Mouse (Mus musculus): ENCODE measurements around the gene Nadk2. TPM values are rescaled to one million over a fixed set of nuclear protein-coding genes. Genes with fewer than 3 reads are reported as not detected.

Gene Nadk2
- polyA plus RNA-seq, 1 experiment from 2014 or later = 36.8 TPM

GRCm38 (mm10) chr15:9120081-9120480 is 49.0 kb downstream of the Nadk2 start:
- ATAC-seq (ENCODE audit: low FRiP score) (peak; percentile 64; the same call in 1 of the 2 replicates), DNase-seq (ENCODE audit: low spot score, missing footprints) (peak; percentile 92)
- H3K27ac ChIP-seq (ENCODE audit: low read depth, low read length) = no peak overlapping the region
- H3K27me3 ChIP-seq (ENCODE audit: control insufficient read depth, insufficient read depth, low read length) = no peaks in the 10 kb centered on the region
- no peak overlapping the region for H3K4me2 ChIP-seq
- WGBS = 94% methylated on average over 2 of the region's 2 CpGs
- peaks cover 22% of the 10 kb centered on the region for H3K36me3 ChIP-seq (ENCODE audit: control insufficient read depth, insufficient read depth, low read length)
- no peaks in the 10 kb centered on the region for H3K9me3 ChIP-seq (ENCODE audit: control insufficient read depth, low read length)
- H3K4me1 ChIP-seq (ENCODE audit: control insufficient read depth, insufficient read depth, low read length) = no peaks in the 10 kb centered on the region
- H3K9ac ChIP-seq (ENCODE audit: low read length) = no peak overlapping the region
- H3K4me3 ChIP-seq (ENCODE audit: low read depth, low read length) = no peak overlapping the region

GRCm38 (mm10) chr15:9122989-9123388 is 51.9 kb downstream of the Nadk2 start:
- no peak overlapping the region for H3K4me2 ChIP-seq
- no peak for DNase-seq (ENCODE audit: low spot score, missing footprints)
- H3K36me3 ChIP-seq (ENCODE audit: control insufficient read depth, insufficient read depth, low read length) = peaks cover 20% of the 10 kb centered on the region
- ATAC-seq (ENCODE audit: low FRiP score) = no peak
- H3K4me3 ChIP-seq (ENCODE audit: low read depth, low read length) = no peak overlapping the region
- H3K27ac ChIP-seq (ENCODE audit: low read depth, low read length) = no peak overlapping the region
- H3K4me1 ChIP-seq (ENCODE audit: control insufficient read depth, insufficient read depth, low read length) = no peaks in the 10 kb centered on the region
- no peaks in the 10 kb centered on the region for H3K27me3 ChIP-seq (ENCODE audit: control insufficient read depth, insufficient read depth, low read length)
- no peak overlapping the region for H3K9ac ChIP-seq (ENCODE audit: low read length)
- 91% methylated on average over 4 of the region's 4 CpGs for whole genome bisulfite sequencing
- no peaks in the 10 kb centered on the region for H3K9me3 ChIP-seq (ENCODE audit: control insufficient read depth, low read length)

- Histone ChIP-seq H3K9ac (ENCODE audit: low read length) (no peak overlapping the region), H3K27me3 (ENCODE audit: control insufficient read depth, insufficient read depth, low read length) (no peaks in the 10 kb centered on the region), H3K4me3 (ENCODE audit: low read depth, low read length) (no peak overlapping the region), H3K36me3 (ENCODE audit: control insufficient read depth, insufficient read depth, low read length) (peaks cover 23% of the 10 kb centered on the region), H3K4me2 (no peak overlapping the region), H3K4me1 (ENCODE audit: control insufficient read depth, insufficient read depth, low read length) (no peaks in the 10 kb centered on the region), H3K27ac (ENCODE audit: low read depth, low read length) (no peak overlapping the region), H3K9me3 (ENCODE audit: control insufficient read depth, low read length) (no peaks in the 10 kb centered on the region)
- WGBS = 91% methylated on average over 21 of the region's 21 CpGs
- DNase-seq (ENCODE audit: low spot score, missing footprints) = no peak
- ATAC-seq (ENCODE audit: low FRiP score) = no peak
Observed at GRCm38 (mm10) chr15:9124856-9125255, 53.8 kb downstream of the Nadk2 start.

GRCm38 (mm10) chr15:9127051-9127791 is 56.2 kb downstream of the Nadk2 start:
- H3K9me3 ChIP-seq (ENCODE audit: control insufficient read depth, low read length) = no peaks in the 10 kb centered on the region
- ATAC-seq (ENCODE audit: low FRiP score) (no peak), DNase-seq (ENCODE audit: low spot score, missing footprints) (no peak)
- 92% methylated on average over 7 of the region's 7 CpGs for WGBS
- H3K4me1 ChIP-seq (ENCODE audit: control insufficient read depth, insufficient read depth, low read length) = no peaks in the 10 kb centered on the region
- H3K4me3 ChIP-seq (ENCODE audit: low read depth, low read length) = no peak overlapping the region
- no peak overlapping the region for H3K4me2 ChIP-seq
- H3K27ac ChIP-seq (ENCODE audit: low read depth, low read length) = no peak overlapping the region
- peaks cover 22% of the 10 kb centered on the region for H3K36me3 ChIP-seq (ENCODE audit: control insufficient read depth, insufficient read depth, low read length)
- H3K9ac ChIP-seq (ENCODE audit: low read length) = no peak overlapping the region
- H3K27me3 ChIP-seq (ENCODE audit: control insufficient read depth, insufficient read depth, low read length) = no peaks in the 10 kb centered on the region

GRCm38 (mm10) chr15:9130772-9131498 is 59.9 kb downstream of the Nadk2 start:
- H3K9me3 ChIP-seq (ENCODE audit: control insufficient read depth, low read length) = no peaks in the 10 kb centered on the region
- DNase-seq (ENCODE audit: low spot score, missing footprints) = no peak
- no peak overlapping the region for H3K4me2 ChIP-seq
- H3K4me3 ChIP-seq (ENCODE audit: low read depth, low read length) = no peak overlapping the region
- no peaks in the 10 kb centered on the region for H3K4me1 ChIP-seq (ENCODE audit: control insufficient read depth, insufficient read depth, low read length)
- no peak for ATAC-seq (ENCODE audit: low FRiP score)
- H3K27me3 ChIP-seq (ENCODE audit: control insufficient read depth, insufficient read depth, low read length) = no peaks in the 10 kb centered on the region
- no peak overlapping the region for H3K27ac ChIP-seq (ENCODE audit: low read depth, low read length)
- H3K36me3 ChIP-seq (ENCODE audit: control insufficient read depth, insufficient read depth, low read length) = peaks cover 14% of the 10 kb centered on the region; the same call in 1 of the 2 replicates
- WGBS = 88% methylated on average over 9 of the region's 9 CpGs
- no peak overlapping the region for H3K9ac ChIP-seq (ENCODE audit: low read length)

GRCm38 (mm10) chr15:9131499-9131888 is 60.4 kb downstream of the Nadk2 start:
- Histone ChIP-seq H3K27me3 (ENCODE audit: control insufficient read depth, insufficient read depth, low read length) (no peaks in the 10 kb centered on the region), H3K9ac (ENCODE audit: low read length) (no peak overlapping the region), H3K4me2 (no peak overlapping the region), H3K27ac (ENCODE audit: low read depth, low read length) (no peak overlapping the region), H3K4me3 (ENCODE audit: low read depth, low read length) (no peak overlapping the region), H3K4me1 (ENCODE audit: control insufficient read depth, insufficient read depth, low read length) (no peaks in the 10 kb centered on the region), H3K9me3 (ENCODE audit: control insufficient read depth, low read length) (no peaks in the 10 kb centered on the region), H3K36me3 (ENCODE audit: control insufficient read depth, insufficient read depth, low read length) (peaks cover 14% of the 10 kb centered on the region; the same call in 1 of the 2 replicates)
- DNase-seq (ENCODE audit: low spot score, missing footprints) (no peak), ATAC-seq (ENCODE audit: low FRiP score) (no peak)
- WGBS = 91% methylated on average over 4 of the region's 4 CpGs

- Histone ChIP-seq H3K27ac (ENCODE audit: low read depth, low read length) (no peak overlapping the region), H3K36me3 (ENCODE audit: control insufficient read depth, insufficient read depth, low read length) (peaks cover 15% of the 10 kb centered on the region)
- no peak for ATAC-seq (ENCODE audit: low FRiP score)
Observed at GRCm38 (mm10) chr15:9132693-9133443, 61.8 kb downstream of the Nadk2 start.

GRCm38 (mm10) chr15:9134891-9135507 is 63.9 kb downstream of the Nadk2 start:
- ATAC-seq (ENCODE audit: low FRiP score) (no peak), DNase-seq (ENCODE audit: low spot score, missing footprints) (no peak)
- Histone ChIP-seq H3K4me2 (no peak overlapping the region), H3K9me3 (ENCODE audit: control insufficient read depth, low read length) (no peaks in the 10 kb centered on the region), H3K36me3 (ENCODE audit: control insufficient read depth, insufficient read depth, low read length) (peaks cover 9% of the 10 kb centered on the region), H3K27me3 (ENCODE audit: control insufficient read depth, insufficient read depth, low read length) (no peaks in the 10 kb centered on the region), H3K4me1 (ENCODE audit: control insufficient read depth, insufficient read depth, low read length) (peaks cover 7% of the 10 kb centered on the region; the same call in 1 of the 2 replicates), H3K9ac (ENCODE audit: low read length) (no peak overlapping the region), H3K27ac (ENCODE audit: low read depth, low read length) (no peak overlapping the region), H3K4me3 (ENCODE audit: low read depth, low read length) (no peak overlapping the region)
- 91% methylated on average over 6 of the region's 6 CpGs for WGBS

More at GRCm38 (mm10) chr15:9132693-9133443, 61.8 kb downstream of the Nadk2 start:
- WGBS = 92% methylated on average over 13 of the region's 13 CpGs
- Histone ChIP-seq H3K4me2 (no peak overlapping the region), H3K9me3 (ENCODE audit: control insufficient read depth, low read length) (no peaks in the 10 kb centered on the region), H3K4me3 (ENCODE audit: low read depth, low read length) (no peak overlapping the region), H3K4me1 (ENCODE audit: control insufficient read depth, insufficient read depth, low read length) (no peaks in the 10 kb centered on the region), H3K27me3 (ENCODE audit: control insufficient read depth, insufficient read depth, low read length) (no peaks in the 10 kb centered on the region), H3K9ac (ENCODE audit: low read length) (no peak overlapping the region)
- no peak for DNase-seq (ENCODE audit: low spot score, missing footprints)
